Mouse (Mus musculus) CH12.LX (cell line): Measurements from ENCODE around the gene Fgfr2. TPM values are rescaled to one million over a fixed set of nuclear protein-coding genes. Genes with fewer than 3 reads are reported as not detected.

ENCODE experiments used
- DNase-seq: peaks from one replicate; pipeline ENCODE4 v3.0.0-alpha.2; 2013; ENCODE audit errors: extremely low read depth
- H3K27ac ChIP-seq: 2 replicates; pipeline ENCODE4 v1.5.1; 2012; ENCODE audit warnings: low read depth, mild to moderate bottlenecking, control low read depth, moderate library complexity; ENCODE audit not compliant: insufficient read depth
- H3K27me3 ChIP-seq: replicated peaks from 2 replicates; pipeline ENCODE3; 2012; ENCODE audit warnings: inconsistent platforms
- H3K36me3 ChIP-seq, 2 experiments: replicated peaks in 1 of 2; 2 replicates each; pipeline versions ENCODE3 to v1.6.1; 2012; ENCODE audit warnings: inconsistent platforms in 1 of 2, low read length in 1 of 2, mild to moderate bottlenecking in 1 of 2, mixed read lengths in 1 of 2, moderate library complexity in 1 of 2; ENCODE audit not compliant: control insufficient read depth in 1 of 2, insufficient read depth in 1 of 2
- H3K4me1 ChIP-seq, 2 experiments: 2 replicates each; pipeline ENCODE4 v1.6.1; 2012; ENCODE audit warnings: inconsistent platforms in 1 of 2, moderate library complexity in 1 of 2; ENCODE audit not compliant: insufficient read depth in 2 of 2, control insufficient read depth in 1 of 2
- H3K4me2 ChIP-seq: 2 replicates; pipeline ENCODE4 v1.6.1; 2012; ENCODE audit warnings: low read depth, mild to moderate bottlenecking, control low read depth; ENCODE audit not compliant: poor library complexity, insufficient read depth, severe bottlenecking
- H3K4me3 ChIP-seq, 3 experiments: fragments of 150-350 bp in 1 of 3; sonication (generic) in 1 of 3; replicated peaks in 1 of 3; 2 replicates each; pipeline versions ENCODE3 to v1.5.1; 2011 to 2012; ENCODE audit warnings: low read depth in 2 of 3, low read length in 2 of 3, mild to moderate bottlenecking in 2 of 3, moderate library complexity in 2 of 3, control low read depth in 1 of 3, improper control_type of control experiment in 1 of 3, inconsistent platforms in 1 of 3, mixed read lengths in 1 of 3; ENCODE audit not compliant: poor library complexity in 1 of 3
- H3K79me2 ChIP-seq: replicated peaks from 2 replicates; pipeline ENCODE4 v1.6.1; 2012; ENCODE audit warnings: mild to moderate bottlenecking, moderate library complexity; ENCODE audit not compliant: control insufficient read depth, poor library complexity, insufficient read depth, severe bottlenecking; ENCODE audit errors: extremely low read depth
- H3K9ac ChIP-seq: 2 replicates; pipeline ENCODE4 v1.6.1; 2012; ENCODE audit warnings: low read depth, mild to moderate bottlenecking, control low read depth, moderate library complexity; ENCODE audit not compliant: insufficient read depth
- H3K9me3 ChIP-seq: replicated peaks from 2 replicates; pipeline ENCODE3; 2012; ENCODE audit warnings: low read length, inconsistent platforms, mixed read lengths
- E2F4 ChIP-seq: IDR thresholded peaks from 2 replicates; pipeline ENCODE4 v1.6.1; 2011; ENCODE audit warnings: low read depth, low read length, improper control_type of control experiment; ENCODE audit not compliant: insufficient replicate concordance
- ELF1 ChIP-seq: IDR thresholded peaks from 2 replicates; pipeline ENCODE4 v1.6.1; 2014; ENCODE audit warnings: low read depth, mild to moderate bottlenecking, inconsistent platforms, low read length, improper control_type of control experiment
- EP300 ChIP-seq: IDR thresholded peaks from 2 replicates; pipeline ENCODE4 v1.6.1; 2011; ENCODE audit warnings: low read length, improper control_type of control experiment
- GABPA ChIP-seq: IDR thresholded peaks from 2 replicates; pipeline ENCODE4 v1.6.1; 2012; ENCODE audit warnings: low read depth, low read length, improper control_type of control experiment, inconsistent platforms; ENCODE audit not compliant: insufficient replicate concordance
- HCFC1 ChIP-seq: IDR thresholded peaks from 2 replicates; pipeline ENCODE4 v1.6.1; 2012; ENCODE audit warnings: low read depth, mild to moderate bottlenecking, inconsistent platforms, low read length, improper control_type of control experiment
- IRF4 ChIP-seq: IDR thresholded peaks from 2 replicates; pipeline ENCODE4 v1.6.1; 2014; ENCODE audit warnings: low read depth, mild to moderate bottlenecking, inconsistent platforms, low read length, improper control_type of control experiment
- JUND ChIP-seq: conservative IDR thresholded peaks from 2 replicates; pipeline ENCODE4 v1.6.1; 2011; ENCODE audit warnings: low read depth, low read length, improper control_type of control experiment
- KAT2A ChIP-seq: IDR thresholded peaks from 2 replicates; pipeline ENCODE4 v1.6.1; 2012; ENCODE audit warnings: low read length, improper control_type of control experiment, inconsistent platforms; ENCODE audit not compliant: insufficient replicate concordance
- MXI1 ChIP-seq: IDR thresholded peaks from 2 replicates; pipeline ENCODE4 v1.6.1; 2011; ENCODE audit warnings: mild to moderate bottlenecking, low read depth, low read length, improper control_type of control experiment
- NELFE ChIP-seq: IDR thresholded peaks from 2 replicates; pipeline ENCODE4 v1.6.1; 2011; ENCODE audit warnings: low read depth, low read length, improper control_type of control experiment
- PAX5 ChIP-seq: IDR thresholded peaks from 2 replicates; pipeline ENCODE4 v1.6.1; 2012; ENCODE audit warnings: low read length, inconsistent platforms, mixed read lengths
- POLR2AphosphoS2 ChIP-seq: IDR thresholded peaks from 2 replicates; pipeline ENCODE4 v1.6.1; 2011; ENCODE audit warnings: low read depth, low read length, improper control_type of control experiment
- RAD21 ChIP-seq: IDR thresholded peaks from 2 replicates; pipeline ENCODE4 v1.6.1; 2011; ENCODE audit warnings: low read depth, mild to moderate bottlenecking, low read length, improper control_type of control experiment, moderate library complexity
- SIN3A ChIP-seq: IDR thresholded peaks from 2 replicates; pipeline ENCODE4 v1.6.1; 2012; ENCODE audit warnings: low read length, improper control_type of control experiment, inconsistent platforms
- TBP ChIP-seq: conservative IDR thresholded peaks from 2 replicates; pipeline ENCODE4 v1.6.1; 2011; ENCODE audit warnings: low read depth, low read length, improper control_type of control experiment
- TCF12 ChIP-seq: IDR thresholded peaks from 2 replicates; pipeline ENCODE4 v1.6.1; 2014; ENCODE audit warnings: low read depth, mild to moderate bottlenecking, inconsistent platforms, low read length, improper control_type of control experiment
- ZC3H11A ChIP-seq: IDR thresholded peaks from 2 replicates; pipeline ENCODE4 v1.6.1; 2012; ENCODE audit warnings: low read depth, mild to moderate bottlenecking, inconsistent platforms, low read length, improper control_type of control experiment
- ZKSCAN1 ChIP-seq: IDR thresholded peaks from 2 replicates; pipeline ENCODE4 v1.6.1; 2012; ENCODE audit warnings: low read depth, inconsistent platforms, low read length, improper control_type of control experiment, borderline replicate concordance
- dilution Hi-C: fragments of 300-500 bp; cut with MboI; formaldehyde crosslinking; loops from 2 replicates; pipeline ENCODE4 v1.14.3; 2020; ENCODE audit warnings: low sequenced_read_pairs; ENCODE audit not compliant: extremely low pct_unique_long_range_greater_than_20kb, extremely low pct_ligation_motif_present
- in situ Hi-C: fragments of 300-500 bp; cut with MboI; formaldehyde crosslinking; loops from 3 replicates; pipeline ENCODE4 v1.14.3; 2019; ENCODE audit warnings: low sequenced_read_pairs, low pct_ligation_motif_present, low pct_unique_long_range_greater_than_20kb, mixed read lengths
- polyA plus RNA-seq: library from polyadenylated mRNA; unstranded; fragments of >175 nt; gene quantifications from 2 replicates; pipeline ENCODE4 v1.2.1, GENCODE M21; 2012; ENCODE audit warnings: low read depth; ENCODE audit not compliant: insufficient read length
- total RNA-seq, 2 experiments: library from RNA; depleted of rRNA; stranded (reverse); fragments of 300-350 nt in 1 of 2; fragments of >200 nt in 1 of 2; gene quantifications; 2 replicates each; pipeline ENCODE4 v1.2.3; 2012 to 2014

The Fgfr2 gene
- total and polyA plus RNA-seq, 3 experiments = not detected

- no peak for DNase-seq
- no peak overlapping the region for H3K27ac ChIP-seq
- no peaks in the 10 kb centered on the region for H3K4me1 ChIP-seq
- H3K27me3 ChIP-seq = peaks cover 93% of the 10 kb centered on the region
- no peaks in the 10 kb centered on the region for H3K36me3 ChIP-seq
- in situ Hi-C loops = no loop called here
- dilution Hi-C loops = no loop called here
- no peak overlapping the region for H3K4me2 ChIP-seq
- H3K79me2 ChIP-seq = no peaks in the 10 kb centered on the region
- H3K9me3 ChIP-seq = no peaks in the 10 kb centered on the region
- no peak for TF ChIP-seq TBP
- no peak for TF ChIP-seq MXI1
- TF ChIP-seq JUND = no peak
- no peak for TF ChIP-seq SIN3A
- no peak for TF ChIP-seq PAX5
- TF ChIP-seq KAT2A = no peak
- no peak for TF ChIP-seq NELFE
- TF ChIP-seq IRF4 = no peak
- no peak overlapping the region for H3K4me3 ChIP-seq
- H3K9ac ChIP-seq = no peak overlapping the region
Measured at GRCm38 (mm10) chr7:132158321-132159025, 964.7 kb downstream of the Fgfr2 start.

GRCm38 (mm10) chr7:132154368-132154961, 968.7 kb downstream of the Fgfr2 start, which contains the start of gene Cpxm2:
Gene Cpxm2 (minus strand): TSS chr7:132154739.
- in situ Hi-C loops (no loop called here), dilution Hi-C loops (no loop called here)
- no peak within 1 kb of the TSS for H3K4me2 ChIP-seq

GRCm38 (mm10) chr7:132153725-132154147, 969.4 kb downstream of the Fgfr2 start:
- no peak overlapping the region for H3K9ac ChIP-seq
- no peak for DNase-seq
- H3K27me3 ChIP-seq = peaks cover 96% of the 10 kb centered on the region
- no peaks in the 10 kb centered on the region for H3K79me2 ChIP-seq
- H3K4me1 ChIP-seq = no peaks in the 10 kb centered on the region
- H3K4me3 ChIP-seq = no peak overlapping the region
- TF ChIP-seq ZKSCAN1 (no peak), RAD21 (no peak), MXI1 (no peak), KAT2A (no peak)
- TF ChIP-seq, all 38 proteins: peak for 0
- in situ Hi-C loops (no loop called here), dilution Hi-C loops (no loop called here)
- no peaks in the 10 kb centered on the region for H3K36me3 ChIP-seq
- H3K27ac ChIP-seq = no peak overlapping the region
- no peaks in the 10 kb centered on the region for H3K9me3 ChIP-seq
- no peak overlapping the region for H3K4me2 ChIP-seq

More at GRCm38 (mm10) chr7:132154368-132154961, 968.7 kb downstream of the Fgfr2 start, which contains the start of gene Cpxm2:
- H3K4me3 ChIP-seq = no peak within 1 kb of the TSS
- no peaks in the 10 kb centered on the region for H3K36me3 ChIP-seq
- no peaks in the 10 kb centered on the region for H3K4me1 ChIP-seq
- H3K9me3 ChIP-seq = no peaks in the 10 kb centered on the region
- no peaks in the 10 kb centered on the region for H3K79me2 ChIP-seq
- H3K27ac ChIP-seq = no peak within 1 kb of the TSS
- H3K27me3 ChIP-seq = peaks cover 96% of the 10 kb centered on the region
- no peak for DNase-seq
- TF ChIP-seq TCF12 (no peak), E2F4 (no peak), EP300 (no peak), POLR2AphosphoS2 (no peak), ZC3H11A (no peak), HCFC1 (no peak), PAX5 (no peak), ELF1 (no peak), GABPA (no peak), TBP (no peak)
- no peak within 1 kb of the TSS for H3K9ac ChIP-seq
